Mouse (Mus musculus): ENCODE measurements around the gene Cptp.

- no peak for TF ChIP-seq POLR2A (IDR thresholded peaks at IDR 0.05; ENCODE audit: borderline replicate concordance, extremely low read depth, low read depth, low read length)
- no peak for TF ChIP-seq CTCF (IDR thresholded peaks at IDR 0.05; ENCODE audit: insufficient read depth, low read length)
These were observed 19.8 kb downstream of the Cptp start for GRCm38 (mm10) chr4:155849391-155849790.

All from lung, adult 2 months (tissue).